Mouse (Mus musculus) midbrain, embryonic 16.5 days (tissue): ENCODE results near the gene Syne4. TPM values are rescaled to one million over a fixed set of nuclear protein-coding genes. Genes with fewer than 3 reads are reported as not detected.

Experiments
- ATAC-seq: fragments of 200-750 bp; cut with Nextera tagmentation; 2 replicates; pipeline ENCODE4 v1.8.0; 2017; ENCODE audit warnings: moderate TSS enrichment
- H3K27ac ChIP-seq: fragments of 300-500 bp; sonication (generic); 2 replicates; pipeline ENCODE4 v1.5.1; 2014; ENCODE audit warnings: mild to moderate bottlenecking, low read length, mixed read lengths
- H3K27me3 ChIP-seq: fragments of 300-500 bp; sonication (generic); 2 replicates; pipeline ENCODE4 v1.6.1; 2014; ENCODE audit warnings: low read depth, low read length, mixed read lengths; ENCODE audit not compliant: control insufficient read depth, insufficient read depth
- H3K36me3 ChIP-seq: fragments of 300-500 bp; sonication (generic); 2 replicates; pipeline ENCODE4 v1.6.1; 2014; ENCODE audit warnings: mild to moderate bottlenecking, low read length, moderate library complexity, mixed read lengths; ENCODE audit not compliant: control insufficient read depth, insufficient read depth
- H3K4me1 ChIP-seq: fragments of 300-500 bp; sonication (generic); 2 replicates; pipeline ENCODE4 v1.6.1; 2014; ENCODE audit warnings: mild to moderate bottlenecking, low read length, mixed read lengths; ENCODE audit not compliant: control insufficient read depth, insufficient read depth
- H3K4me2 ChIP-seq: fragments of 300-500 bp; sonication (generic); 2 replicates; pipeline ENCODE4 v1.6.1; 2014; ENCODE audit warnings: mild to moderate bottlenecking, low read length, mixed read lengths
- H3K4me3 ChIP-seq: fragments of 300-500 bp; sonication (generic); 2 replicates; pipeline ENCODE4 v1.5.1; 2014; ENCODE audit warnings: low read depth, mild to moderate bottlenecking, low read length, moderate library complexity, mixed read lengths
- H3K9ac ChIP-seq: fragments of 300-500 bp; sonication (generic); 2 replicates; pipeline ENCODE4 v1.6.1; 2014; ENCODE audit warnings: low read depth, low read length, mixed read lengths
- H3K9me3 ChIP-seq: fragments of 300-500 bp; sonication (generic); replicated peaks from 2 replicates; pipeline ENCODE4 v1.6.1; 2014; ENCODE audit warnings: mild to moderate bottlenecking, low read length, mixed read lengths; ENCODE audit not compliant: control insufficient read depth, poor library complexity, severe bottlenecking
- WGBS: fragments of 180-500 bp; shearing (Covaris S2); extraction: QIAGEN DNeasy Blood & Tissue Kit; methylation state at CpG from one replicate; pipeline ENCODE4 v1.1.7; 2014; 5-methylcytosine and 5-hydroxymethylcytosine counted together
- polyA plus RNA-seq: library from polyadenylated mRNA; unstranded; fragments of >200 nt; fragmentation: Nextera tagmentation; extraction: Ambion mirVana; gene quantifications from 2 replicates; pipeline ENCODE4 v1.2.1, GENCODE M21; 2015

The Syne4 gene
- polyA plus RNA-seq, 1 experiment from 2014 or later = 16.0 TPM

GRCm38 (mm10) chr7:30331887-30332286, 17.3 kb downstream of the Syne4 start:
- H3K9ac ChIP-seq = no peak overlapping the region

DNA sequence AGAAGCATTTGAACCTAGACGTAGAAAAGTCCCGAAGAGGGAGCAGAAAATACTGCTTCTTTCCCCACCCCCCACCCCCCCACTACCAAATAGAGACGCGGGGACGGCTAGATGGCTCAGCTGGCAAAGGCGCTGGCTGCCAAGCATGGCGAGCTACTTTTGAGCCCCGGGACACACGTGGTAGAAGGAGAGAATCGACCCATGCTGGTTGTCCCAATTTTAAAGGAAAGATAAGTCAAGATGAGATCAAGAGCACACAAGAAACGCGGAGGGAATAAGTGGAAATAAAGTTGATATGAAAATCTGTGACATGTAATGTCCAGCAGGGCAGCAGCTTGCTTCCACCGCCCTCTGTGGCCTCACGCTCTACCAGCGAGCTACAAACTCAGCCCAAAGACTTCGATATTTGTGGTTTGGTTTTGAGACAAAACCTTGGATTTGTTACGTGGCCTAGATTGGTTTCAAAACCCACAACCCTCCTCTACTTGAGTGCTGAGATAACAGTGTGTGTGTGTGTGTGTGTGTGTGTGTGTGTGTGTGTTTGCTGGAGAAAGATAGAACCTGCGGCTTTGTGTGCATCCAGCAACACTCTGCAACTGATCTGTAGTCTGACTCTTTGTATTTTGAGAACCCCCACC, 18.1 kb downstream of the Syne4 start:
- Histone ChIP-seq H3K4me3 (no peak overlapping the region), H3K4me2 (no peak overlapping the region)
- ATAC-seq = no peak

More at GRCm38 (mm10) chr7:30331887-30332286, 17.3 kb downstream of the Syne4 start:
- ATAC-seq = peak; percentile 91
- H3K4me1 ChIP-seq = peaks cover 12% of the 10 kb centered on the region
- WGBS = 2% methylated on average over 13 of the region's 13 CpGs
- no peaks in the 10 kb centered on the region for H3K9me3 ChIP-seq
- peak overlapping the region; percentile 51 for H3K4me2 ChIP-seq
- H3K36me3 ChIP-seq = no peaks in the 10 kb centered on the region
- H3K27ac ChIP-seq = no peak overlapping the region
- H3K4me3 ChIP-seq = peak overlapping the region; percentile 25; the same call in 1 of the 2 replicates
- peaks cover 15% of the 10 kb centered on the region for H3K27me3 ChIP-seq

DNA sequence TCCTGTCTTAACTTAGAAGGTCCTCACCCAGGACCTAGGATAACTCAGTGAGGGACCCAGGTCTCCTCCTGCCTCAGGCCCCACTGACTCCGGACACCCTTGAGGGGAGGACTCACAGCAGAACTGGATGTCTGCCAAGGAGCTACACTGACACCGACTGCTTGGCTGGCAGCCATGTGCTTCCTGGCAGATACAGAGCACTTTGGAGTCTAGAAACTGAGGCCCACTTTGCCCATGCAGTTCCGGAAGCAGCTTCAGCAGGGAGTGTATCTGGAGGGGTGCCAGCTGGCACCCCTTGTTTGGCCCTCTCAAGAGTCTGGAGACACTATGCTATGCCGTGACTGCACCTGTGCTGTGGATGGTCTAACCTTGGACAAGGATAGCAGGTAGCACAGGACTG, 18.8 kb downstream of the Syne4 start:
- WGBS = 40% methylated on average over 4 of the region's 4 CpGs
- peaks cover 12% of the 10 kb centered on the region for H3K4me1 ChIP-seq
- ATAC-seq = no peak
- peaks cover 15% of the 10 kb centered on the region for H3K27me3 ChIP-seq
- H3K36me3 ChIP-seq = no peaks in the 10 kb centered on the region
- H3K9me3 ChIP-seq = no peaks in the 10 kb centered on the region
- H3K27ac ChIP-seq = no peak overlapping the region
- no peak overlapping the region for H3K9ac ChIP-seq
- H3K4me3 ChIP-seq = no peak overlapping the region
- H3K4me2 ChIP-seq = no peak overlapping the region

More for the DNA sequence above, 18.1 kb downstream of the Syne4 start:
- H3K9me3 ChIP-seq = no peaks in the 10 kb centered on the region
- H3K4me1 ChIP-seq = peaks cover 12% of the 10 kb centered on the region
- H3K36me3 ChIP-seq = no peaks in the 10 kb centered on the region
- WGBS = 67% methylated on average over 18 of the region's 18 CpGs
- H3K27me3 ChIP-seq = peaks cover 15% of the 10 kb centered on the region
- H3K27ac ChIP-seq = no peak overlapping the region
- no peak overlapping the region for H3K9ac ChIP-seq

DNA sequence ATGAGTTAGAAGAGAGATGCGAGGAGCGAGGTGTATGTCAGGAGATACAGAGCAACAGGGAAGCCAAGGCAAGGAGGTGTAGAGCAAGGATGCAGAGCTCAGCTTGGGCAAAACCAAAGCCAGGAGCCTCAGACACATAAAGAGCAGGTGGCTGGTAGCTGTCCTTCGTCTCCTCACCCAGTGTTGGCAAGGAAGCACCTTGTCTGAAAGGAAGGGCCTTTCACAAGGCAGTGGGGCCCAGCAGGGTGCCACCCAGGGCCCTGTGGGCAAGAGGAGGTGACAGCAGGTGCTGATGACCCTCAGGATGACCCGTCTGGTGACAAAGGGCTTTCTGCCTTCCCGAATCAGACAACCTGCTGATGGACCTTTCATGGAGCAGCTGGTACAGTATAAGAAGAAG, 20.0 kb downstream of the Syne4 start:
- H3K9ac ChIP-seq = no peak overlapping the region
- peaks cover 12% of the 10 kb centered on the region for H3K4me1 ChIP-seq
- no peak for ATAC-seq
- WGBS = 66% methylated on average over 5 of the region's 5 CpGs
- peaks cover 17% of the 10 kb centered on the region for H3K27me3 ChIP-seq
- no peak overlapping the region for H3K4me2 ChIP-seq
- no peaks in the 10 kb centered on the region for H3K9me3 ChIP-seq
- no peak overlapping the region for H3K4me3 ChIP-seq
- no peak overlapping the region for H3K27ac ChIP-seq
- H3K36me3 ChIP-seq = no peaks in the 10 kb centered on the region

- no peak overlapping the region for H3K4me2 ChIP-seq
- no peak overlapping the region for H3K9ac ChIP-seq
- peaks cover 17% of the 10 kb centered on the region for H3K27me3 ChIP-seq
- no peak overlapping the region for H3K4me3 ChIP-seq
- peaks cover 12% of the 10 kb centered on the region for H3K4me1 ChIP-seq
- H3K27ac ChIP-seq = no peak overlapping the region
- WGBS = 77% methylated on average over 6 of the region's 6 CpGs
- no peak for ATAC-seq
- H3K36me3 ChIP-seq = no peaks in the 10 kb centered on the region
- no peaks in the 10 kb centered on the region for H3K9me3 ChIP-seq
These were observed 21.1 kb downstream of the Syne4 start for GRCm38 (mm10) chr7:30335688-30336087.

- H3K4me2 ChIP-seq = peak overlapping the region; percentile 27; the same call in 1 of the 2 replicates
- 0 out of 2 replicates have a peak overlapping the region, but pooled peaks have one; percentile 33 for H3K9ac ChIP-seq
- peaks cover 10% of the 10 kb centered on the region for H3K4me1 ChIP-seq
- peak; percentile 26; the same call in 1 of the 2 replicates for ATAC-seq
- no peaks in the 10 kb centered on the region for H3K9me3 ChIP-seq
- H3K4me3 ChIP-seq = no peak overlapping the region
- 2% methylated on average over 9 of the region's 9 CpGs for WGBS
- no peaks in the 10 kb centered on the region for H3K36me3 ChIP-seq
- H3K27me3 ChIP-seq = peaks cover 17% of the 10 kb centered on the region
- H3K27ac ChIP-seq = no peak overlapping the region
These were observed 21.8 kb downstream of the Syne4 start for GRCm38 (mm10) chr7:30336384-30336783.

GRCm38 (mm10) chr7:30339432-30340109, 25.0 kb downstream of the Syne4 start:
- H3K36me3 ChIP-seq = no peaks in the 10 kb centered on the region
- H3K4me2 ChIP-seq = no peak overlapping the region
- H3K9me3 ChIP-seq = no peaks in the 10 kb centered on the region
- 0 out of 2 replicates have a peak, but pooled peaks cover 5% of the 10 kb centered on the region for H3K4me1 ChIP-seq
- no peak overlapping the region for H3K9ac ChIP-seq
- no peak for ATAC-seq
- H3K4me3 ChIP-seq = no peak overlapping the region
- 63% methylated on average over 5 of the region's 5 CpGs for WGBS
- H3K27ac ChIP-seq = no peak overlapping the region
- H3K27me3 ChIP-seq = peaks cover 24% of the 10 kb centered on the region

- Histone ChIP-seq H3K9ac (no peak overlapping the region), H3K4me1 (no peaks in the 10 kb centered on the region), H3K27me3 (peaks cover 33% of the 10 kb centered on the region), H3K4me2 (no peak overlapping the region), H3K9me3 (no peaks in the 10 kb centered on the region), H3K36me3 (no peaks in the 10 kb centered on the region), H3K4me3 (no peak overlapping the region), H3K27ac (no peak overlapping the region)
- WGBS = 33% methylated on average over 21 of the region's 21 CpGs
- ATAC-seq = no peak
These were observed 32.2 kb downstream of the Syne4 start for GRCm38 (mm10) chr7:30346635-30347379.
